Mouse (Mus musculus) liver, embryonic 12.5 days (tissue): ENCODE results near the gene Krt35. TPM values are rescaled to one million over a fixed set of nuclear protein-coding genes. Genes with fewer than 3 reads are reported as not detected.

ENCODE experiments used
- ATAC-seq: fragments of 200-750 bp; cut with Nextera tagmentation; 2 replicates; pipeline ENCODE4 v1.8.0; 2017; ENCODE audit warnings: moderate number of reproducible peaks, mild to moderate bottlenecking, moderate library complexity
- H3K27ac ChIP-seq: fragments of 300-500 bp; sonication (generic); 2 replicates; pipeline ENCODE4 v1.5.1; 2016; ENCODE audit warnings: mild to moderate bottlenecking
- H3K27me3 ChIP-seq: fragments of 300-500 bp; sonication (generic); replicated peaks from 2 replicates; pipeline ENCODE4 v1.6.1; 2016; ENCODE audit warnings: mild to moderate bottlenecking, moderate library complexity
- H3K36me3 ChIP-seq: fragments of 300-500 bp; sonication (generic); 2 replicates; pipeline ENCODE4 v1.6.1; 2016; ENCODE audit warnings: mild to moderate bottlenecking, moderate library complexity
- H3K4me1 ChIP-seq: fragments of 300-500 bp; sonication (generic); 2 replicates; pipeline ENCODE4 v1.6.1; 2016
- H3K4me2 ChIP-seq: fragments of 300-500 bp; sonication (generic); 2 replicates; pipeline ENCODE4 v1.6.1; 2016; ENCODE audit warnings: mild to moderate bottlenecking, moderate library complexity
- H3K4me3 ChIP-seq: fragments of 300-500 bp; sonication (generic); 2 replicates; pipeline ENCODE4 v1.5.1; 2016; ENCODE audit warnings: mild to moderate bottlenecking, moderate library complexity
- H3K9ac ChIP-seq: fragments of 300-500 bp; sonication (generic); 2 replicates; pipeline ENCODE4 v1.6.1; 2016; ENCODE audit warnings: mild to moderate bottlenecking, moderate library complexity
- H3K9me3 ChIP-seq: fragments of 300-500 bp; sonication (generic); replicated peaks from 2 replicates; pipeline ENCODE4 v1.6.1; 2016; ENCODE audit warnings: mild to moderate bottlenecking, moderate library complexity
- WGBS: fragments of 180-500 bp; shearing (Covaris S2); methylation state at CpG from one replicate; pipeline ENCODE4 v1.1.7; 2016; ENCODE audit not compliant: insufficient replicate concordance; 5-methylcytosine and 5-hydroxymethylcytosine counted together
- polyA plus RNA-seq: library from polyadenylated mRNA; unstranded; fragments of >200 nt; fragmentation: Nextera tagmentation; extraction: Ambion mirVana; gene quantifications from 2 replicates; pipeline ENCODE4 v1.2.1, GENCODE M21; 2016

Krt35 gene
- polyA plus RNA-seq: not detected in 2 replicates

GRCm38 (mm10) chr11:100096141-100096540, at the start of gene Krt35:
TSS of gene Krt35 (minus strand) at chr11:100096241.
- 73% methylated on average over 9 of the region's 9 CpGs for WGBS
- Histone ChIP-seq H3K4me3 (no peak within 1 kb of the TSS), H3K4me2 (no peak within 1 kb of the TSS), H3K36me3 (no peaks in the 10 kb centered on the region), H3K27me3 (no peaks in the 10 kb centered on the region), H3K4me1 (no peaks in the 10 kb centered on the region), H3K27ac (no peak within 1 kb of the TSS), H3K9me3 (no peaks in the 10 kb centered on the region), H3K9ac (no peak within 1 kb of the TSS)
- no peak for ATAC-seq

GRCm38 (mm10) chr11:100145104-100145503, 49.1 kb upstream of the Krt35 start:
- ATAC-seq: no peak
- H3K4me3 ChIP-seq: peak overlapping the region; percentile 17
- H3K36me3 ChIP-seq: no peaks in the 10 kb centered on the region
- WGBS: 3% methylated on average over 20 of the region's 20 CpGs
- no peaks in the 10 kb centered on the region for H3K9me3 ChIP-seq
- H3K4me1 ChIP-seq: no peaks in the 10 kb centered on the region; the same call in 1 of the 2 replicates
- no peak overlapping the region for H3K9ac ChIP-seq
- peak overlapping the region; percentile 47 for H3K4me2 ChIP-seq
- peaks cover 41% of the 10 kb centered on the region for H3K27me3 ChIP-seq
- H3K27ac ChIP-seq: no peak overlapping the region

DNA sequence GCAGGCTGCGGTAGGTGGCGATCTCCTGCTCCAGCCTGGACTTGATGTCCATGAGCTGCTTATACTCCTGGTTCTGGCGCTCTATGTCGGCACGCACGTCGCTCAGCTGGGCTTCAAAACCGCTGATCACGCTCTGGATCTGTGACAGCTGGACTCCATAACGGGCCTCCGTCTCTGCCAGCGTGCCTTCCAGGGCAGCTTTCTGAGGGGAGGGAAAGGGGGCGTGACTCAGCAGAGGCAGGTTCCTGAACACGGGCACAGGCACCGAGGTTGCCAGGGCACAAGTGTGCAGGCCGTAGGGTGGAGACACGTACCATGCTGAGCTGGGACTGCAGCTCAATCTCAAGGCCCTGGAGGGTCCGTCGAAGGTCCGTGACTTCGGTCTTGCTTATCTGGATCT, 44.9 kb upstream of the Krt35 start:
- Histone ChIP-seq H3K36me3 (no peaks in the 10 kb centered on the region), H3K27me3 (peaks cover 23% of the 10 kb centered on the region), H3K4me2 (no peak overlapping the region), H3K4me1 (no peaks in the 10 kb centered on the region; the same call in 1 of the 2 replicates), H3K9me3 (no peaks in the 10 kb centered on the region), H3K4me3 (no peak overlapping the region), H3K27ac (no peak overlapping the region), H3K9ac (no peak overlapping the region)
- WGBS: 82% methylated on average over 21 of the region's 21 CpGs
- no peak for ATAC-seq

GRCm38 (mm10) chr11:100139391-100139790, 43.4 kb upstream of the Krt35 start:
- Histone ChIP-seq H3K4me2 (no peak overlapping the region), H3K4me3 (no peak overlapping the region), H3K4me1 (no peaks in the 10 kb centered on the region), H3K9me3 (no peaks in the 10 kb centered on the region), H3K27me3 (peaks cover 8% of the 10 kb centered on the region), H3K27ac (no peak overlapping the region), H3K36me3 (no peaks in the 10 kb centered on the region), H3K9ac (no peak overlapping the region)
- no peak for ATAC-seq
- WGBS: 57% methylated on average over 2 of the region's 2 CpGs

- no peaks in the 10 kb centered on the region for H3K4me1 ChIP-seq
- ATAC-seq: no peak
- H3K4me2 ChIP-seq: no peak overlapping the region
- no peaks in the 10 kb centered on the region for H3K36me3 ChIP-seq
- H3K27me3 ChIP-seq: peaks cover 2% of the 10 kb centered on the region
- WGBS: 53% methylated on average over 7 of the region's 7 CpGs
- no peak overlapping the region for H3K9ac ChIP-seq
- H3K4me3 ChIP-seq: no peak overlapping the region
- H3K9me3 ChIP-seq: no peaks in the 10 kb centered on the region
- no peak overlapping the region for H3K27ac ChIP-seq
These were observed 42.8 kb upstream of the Krt35 start for GRCm38 (mm10) chr11:100138809-100139208.

DNA sequence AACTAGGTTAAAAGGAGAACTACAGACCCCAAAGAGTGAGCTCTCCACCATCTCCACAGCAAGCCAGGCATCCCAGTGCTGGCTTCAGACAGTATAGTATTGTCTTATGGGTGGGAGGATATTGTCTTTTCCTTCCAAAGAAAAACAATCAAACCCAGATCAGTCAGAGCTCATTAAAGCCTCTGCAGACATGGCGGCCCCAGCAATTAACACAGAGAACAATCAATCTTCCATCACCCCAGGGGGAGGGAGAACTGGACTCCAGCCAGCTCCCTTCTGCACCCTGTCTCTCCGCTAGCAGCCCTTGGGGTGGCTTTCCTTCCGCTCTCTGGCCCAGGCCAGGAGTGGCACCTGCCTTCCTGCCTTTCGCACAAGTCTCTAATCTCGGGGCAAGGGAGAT, 41.7 kb upstream of the Krt35 start:
- 63% methylated on average over 5 of the region's 5 CpGs for WGBS
- Histone ChIP-seq H3K27ac (no peak overlapping the region), H3K9me3 (no peaks in the 10 kb centered on the region), H3K36me3 (no peaks in the 10 kb centered on the region), H3K4me1 (no peaks in the 10 kb centered on the region), H3K4me3 (no peak overlapping the region), H3K4me2 (no peak overlapping the region), H3K9ac (no peak overlapping the region), H3K27me3 (no peaks in the 10 kb centered on the region; the same call in 1 of the 2 replicates)
- ATAC-seq: no peak

DNA sequence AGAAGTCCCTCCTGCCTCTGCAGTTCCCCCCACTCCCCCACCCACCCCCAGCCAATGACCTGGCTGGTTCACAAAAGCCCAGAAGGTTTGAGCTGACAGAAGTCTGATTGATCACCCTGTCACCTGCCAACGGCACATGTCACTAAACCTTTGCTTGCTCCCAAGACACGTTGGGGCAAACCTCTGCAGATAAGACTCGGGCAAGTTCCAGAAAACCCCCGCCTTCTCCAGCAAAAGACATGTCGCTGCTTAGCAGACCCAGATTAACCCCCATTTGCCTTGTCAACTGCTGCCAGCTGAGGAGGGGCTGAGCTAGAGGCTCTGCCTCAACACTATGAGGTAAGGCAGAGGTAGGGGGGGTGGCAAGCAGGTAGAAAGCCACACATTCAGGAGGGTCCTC, 40.5 kb upstream of the Krt35 start:
- no peaks in the 10 kb centered on the region for H3K36me3 ChIP-seq
- H3K9me3 ChIP-seq: no peaks in the 10 kb centered on the region
- no peak for ATAC-seq
- H3K9ac ChIP-seq: no peak overlapping the region
- no peaks in the 10 kb centered on the region; the same call in 1 of the 2 replicates for H3K27me3 ChIP-seq
- H3K4me2 ChIP-seq: no peak overlapping the region
- H3K4me3 ChIP-seq: no peak overlapping the region
- WGBS: 22% methylated on average over 5 of the region's 5 CpGs
- H3K27ac ChIP-seq: no peak overlapping the region
- H3K4me1 ChIP-seq: no peaks in the 10 kb centered on the region

GRCm38 (mm10) chr11:100135731-100136130, 39.7 kb upstream of the Krt35 start, which contains the start of gene Krt15:
TSS of gene Krt15 (minus strand) at chr11:100135928.
- Histone ChIP-seq H3K9ac (no peak within 1 kb of the TSS), H3K4me3 (no peak within 1 kb of the TSS)
- WGBS: 51% methylated on average over 7 of the region's 7 CpGs

DNA sequence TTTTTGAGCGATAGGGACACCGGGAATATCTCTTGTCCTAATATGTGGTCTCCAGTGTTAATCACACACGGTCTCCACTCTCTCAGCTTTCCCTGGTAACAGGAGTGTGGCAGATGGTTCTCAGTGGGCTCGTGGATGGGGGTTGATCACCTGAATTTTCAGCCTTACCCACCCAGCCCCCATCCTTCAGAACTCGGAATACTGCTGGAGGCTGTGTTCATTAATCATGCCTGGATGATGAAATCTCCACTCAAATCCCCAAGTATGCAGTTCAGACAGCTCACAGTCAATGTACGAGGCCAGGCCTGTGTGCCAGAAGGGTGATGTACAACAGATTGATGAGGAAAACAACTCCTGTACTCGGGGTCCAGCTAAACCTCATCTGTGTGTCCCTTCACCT, 28.9 kb upstream of the Krt35 start:
- 67% methylated on average over 7 of the region's 7 CpGs for WGBS
- no peaks in the 10 kb centered on the region for H3K4me1 ChIP-seq
- no peak for ATAC-seq

More at GRCm38 (mm10) chr11:100135731-100136130, 39.7 kb upstream of the Krt35 start, which contains the start of gene Krt15:
- no peaks in the 10 kb centered on the region; the same call in 1 of the 2 replicates for H3K27me3 ChIP-seq
- H3K4me1 ChIP-seq: no peaks in the 10 kb centered on the region
- no peak within 1 kb of the TSS for H3K4me2 ChIP-seq
- ATAC-seq: no peak
- no peak within 1 kb of the TSS for H3K27ac ChIP-seq
- no peaks in the 10 kb centered on the region for H3K36me3 ChIP-seq
- H3K9me3 ChIP-seq: no peaks in the 10 kb centered on the region

GRCm38 (mm10) chr11:100121466-100121865, 25.4 kb upstream of the Krt35 start, which contains the start of gene Krt13:
TSS of gene Krt13 (minus strand) at chr11:100121566.
- Histone ChIP-seq H3K27me3 (no peaks in the 10 kb centered on the region), H3K4me3 (no peak within 1 kb of the TSS), H3K27ac (no peak within 1 kb of the TSS), H3K4me2 (no peak within 1 kb of the TSS), H3K36me3 (no peaks in the 10 kb centered on the region), H3K9ac (no peak within 1 kb of the TSS), H3K4me1 (no peaks in the 10 kb centered on the region), H3K9me3 (no peaks in the 10 kb centered on the region)
- ATAC-seq: no peak
- WGBS: 62% methylated on average over 3 of the region's 3 CpGs

More for the DNA sequence above, 28.9 kb upstream of the Krt35 start:
- Histone ChIP-seq H3K27me3 (no peaks in the 10 kb centered on the region), H3K4me3 (no peak overlapping the region), H3K9ac (no peak overlapping the region), H3K9me3 (no peaks in the 10 kb centered on the region), H3K4me2 (no peak overlapping the region), H3K36me3 (no peaks in the 10 kb centered on the region), H3K27ac (no peak overlapping the region)

GRCm38 (mm10) chr11:100120331-100120730, 24.3 kb upstream of the Krt35 start:
- Histone ChIP-seq H3K27me3 (no peaks in the 10 kb centered on the region), H3K4me3 (no peak overlapping the region)

DNA sequence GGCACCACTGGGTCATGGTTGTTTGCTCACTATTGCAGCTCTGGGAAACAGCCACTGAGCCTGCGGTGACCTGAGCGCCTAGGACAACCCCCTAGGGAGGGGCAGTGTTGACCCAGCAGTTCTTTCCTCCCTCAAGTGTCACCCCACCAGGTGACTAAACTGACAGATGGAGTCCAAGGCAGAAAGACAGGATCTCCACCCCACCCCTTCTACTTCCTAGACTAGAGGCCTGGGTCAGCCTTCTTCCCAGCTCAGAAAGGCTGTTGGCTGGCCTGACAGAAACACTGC, 17.6 kb upstream of the Krt35 start:
- H3K4me3 ChIP-seq: no peak overlapping the region
- H3K9ac ChIP-seq: no peak overlapping the region
- 45% methylated on average over 2 of the region's 2 CpGs for WGBS
- ATAC-seq: no peak
- no peaks in the 10 kb centered on the region for H3K27me3 ChIP-seq
- H3K27ac ChIP-seq: no peak overlapping the region
- no peaks in the 10 kb centered on the region for H3K36me3 ChIP-seq
- no peaks in the 10 kb centered on the region for H3K9me3 ChIP-seq
- H3K4me2 ChIP-seq: no peak overlapping the region
- H3K4me1 ChIP-seq: no peaks in the 10 kb centered on the region

More at GRCm38 (mm10) chr11:100120331-100120730, 24.3 kb upstream of the Krt35 start:
- Histone ChIP-seq H3K36me3 (no peaks in the 10 kb centered on the region), H3K4me1 (no peaks in the 10 kb centered on the region), H3K9me3 (no peaks in the 10 kb centered on the region), H3K27ac (no peak overlapping the region), H3K9ac (no peak overlapping the region), H3K4me2 (no peak overlapping the region)
- WGBS: 74% methylated on average over 5 of the region's 5 CpGs
- no peak for ATAC-seq
